Mouse (Mus musculus) lung, postnatal 36 days (tissue): ENCODE data around the gene Gapt.
A peak's percentile ranks its signal among the peaks of the same experiment; 100 is the strongest.

Experiments used
- DNase-seq: peaks from one replicate; pipeline ENCODE4 v3.0.0; 2022; ENCODE audit warnings: mixed read lengths

Gene Gapt

GRCm38 (mm10) chr13:110342602-110343001 is 14.4 kb downstream of the Gapt start:
- no peak for DNase-seq

- DNase-seq: no peak
Measured at GRCm38 (mm10) chr13:110332958-110333597, 23.9 kb downstream of the Gapt start.

- DNase-seq: peak; percentile 71
Measured at GRCm38 (mm10) chr13:110318746-110319145, 38.3 kb downstream of the Gapt start.

- DNase-seq: no peak
Measured at GRCm38 (mm10) chr13:110307188-110307587, 49.8 kb downstream of the Gapt start.
